Mouse (Mus musculus) neural tube, embryonic 15.5 days (tissue): ENCODE measurements around the gene Gfi1. TPM values are rescaled to one million over a fixed set of nuclear protein-coding genes. Genes with fewer than 3 reads are reported as not detected.
A peak's percentile ranks its signal among the peaks of the same experiment; 100 is the strongest.

ENCODE experiments used
- ATAC-seq: fragments of 200-750 bp; cut with Nextera tagmentation; 2 replicates; pipeline ENCODE4 v1.8.0; 2017; ENCODE audit warnings: mild to moderate bottlenecking, moderate TSS enrichment, moderate library complexity; ENCODE audit not compliant: low FRiP score
- H3K27ac ChIP-seq: fragments of 300-500 bp; sonication (generic); replicated peaks from 2 replicates; pipeline ENCODE4 v1.5.1; 2015; ENCODE audit warnings: mild to moderate bottlenecking, inconsistent platforms
- H3K27me3 ChIP-seq: fragments of 300-500 bp; sonication (generic); replicated peaks from 2 replicates; pipeline ENCODE4 v1.6.1; 2015; ENCODE audit warnings: inconsistent platforms
- H3K36me3 ChIP-seq: fragments of 300-500 bp; sonication (generic); 2 replicates; pipeline ENCODE4 v1.6.1; 2015; ENCODE audit warnings: inconsistent platforms
- H3K4me1 ChIP-seq: fragments of 300-500 bp; sonication (generic); 2 replicates; pipeline ENCODE4 v1.6.1; 2015; ENCODE audit warnings: inconsistent platforms
- H3K4me2 ChIP-seq: fragments of 300-500 bp; sonication (generic); 2 replicates; pipeline ENCODE4 v1.6.1; 2015; ENCODE audit warnings: inconsistent platforms, mild to moderate bottlenecking, moderate library complexity
- H3K4me3 ChIP-seq: fragments of 300-500 bp; sonication (generic); replicated peaks from 2 replicates; pipeline ENCODE4 v1.5.1; 2015; ENCODE audit warnings: mild to moderate bottlenecking, inconsistent platforms
- H3K9ac ChIP-seq: fragments of 300-500 bp; sonication (generic); replicated peaks from 2 replicates; pipeline ENCODE4 v1.6.1; 2015; ENCODE audit warnings: mild to moderate bottlenecking, inconsistent platforms
- H3K9me3 ChIP-seq: fragments of 300-500 bp; sonication (generic); replicated peaks from 2 replicates; pipeline ENCODE4 v1.6.1; 2016; ENCODE audit warnings: inconsistent platforms
- WGBS: fragments of 180-500 bp; shearing (Covaris S2); methylation state at CpG from one replicate; pipeline ENCODE4 v1.1.7; 2015; ENCODE audit warnings: mixed read lengths; 5-methylcytosine and 5-hydroxymethylcytosine counted together
- polyA plus RNA-seq: library from polyadenylated mRNA; unstranded; fragments of >200 nt; fragmentation: Nextera tagmentation; extraction: Ambion mirVana; gene quantifications from 2 replicates; pipeline ENCODE4 v1.2.1, GENCODE M21; 2015

Gfi1 gene
- polyA plus RNA-seq, 1 experiment from 2014 or later, result not detected

GRCm38 (mm10) chr5:107738296-107738695 lies 12.5 kb upstream of the Gfi1 start:
- peaks cover 1% of the 10 kb centered on the region; the same call in 1 of the 2 replicates for H3K27me3 ChIP-seq
- H3K9ac ChIP-seq, result no peak overlapping the region
- no peaks in the 10 kb centered on the region for H3K4me1 ChIP-seq
- ATAC-seq, result no peak
- H3K4me2 ChIP-seq, result no peak overlapping the region
- no peak overlapping the region for H3K4me3 ChIP-seq
- 85% methylated on average over 3 of the region's 3 CpGs for WGBS
- H3K36me3 ChIP-seq, result no peaks in the 10 kb centered on the region
- no peak overlapping the region for H3K27ac ChIP-seq
- no peaks in the 10 kb centered on the region for H3K9me3 ChIP-seq

GRCm38 (mm10) chr5:107736171-107736570 lies 10.3 kb upstream of the Gfi1 start:
- Histone ChIP-seq H3K27ac (no peak overlapping the region), H3K4me1 (no peaks in the 10 kb centered on the region), H3K4me2 (no peak overlapping the region), H3K27me3 (peaks cover 19% of the 10 kb centered on the region), H3K9ac (no peak overlapping the region), H3K36me3 (no peaks in the 10 kb centered on the region), H3K9me3 (no peaks in the 10 kb centered on the region), H3K4me3 (no peak overlapping the region)
- WGBS, result 85% methylated on average over 5 of the region's 5 CpGs
- no peak for ATAC-seq

- ATAC-seq, result no peak
- Histone ChIP-seq H3K4me1 (peaks cover under 1% of the 10 kb centered on the region), H3K27me3 (peaks cover 55% of the 10 kb centered on the region), H3K9ac (no peak overlapping the region), H3K4me3 (no peak overlapping the region), H3K4me2 (no peak overlapping the region), H3K27ac (no peak overlapping the region), H3K9me3 (no peaks in the 10 kb centered on the region), H3K36me3 (no peaks in the 10 kb centered on the region)
- WGBS, result 28% methylated on average over 2 of the region's 2 CpGs
Observed at GRCm38 (mm10) chr5:107731844-107732243, 6.0 kb upstream of the Gfi1 start.

- ATAC-seq, result no peak
- no peak overlapping the region for H3K27ac ChIP-seq
- H3K9me3 ChIP-seq, result no peaks in the 10 kb centered on the region
- H3K4me1 ChIP-seq, result peaks cover 5% of the 10 kb centered on the region
- peaks cover 59% of the 10 kb centered on the region for H3K27me3 ChIP-seq
- H3K4me2 ChIP-seq, result no peak overlapping the region
- no peak overlapping the region for H3K4me3 ChIP-seq
- no peak overlapping the region for H3K9ac ChIP-seq
- no peaks in the 10 kb centered on the region for H3K36me3 ChIP-seq
- WGBS, result 56% methylated on average over 3 of the region's 3 CpGs
Observed at GRCm38 (mm10) chr5:107731408-107731807, 5.6 kb upstream of the Gfi1 start.

- H3K9ac ChIP-seq, result no peak overlapping the region
- peak overlapping the region; percentile 15; the same call in 1 of the 2 replicates for H3K4me3 ChIP-seq
- peaks cover 90% of the 10 kb centered on the region for H3K27me3 ChIP-seq
- peak overlapping the region; percentile 47 for H3K4me2 ChIP-seq
- ATAC-seq, result no peak
- H3K4me1 ChIP-seq, result peaks cover 40% of the 10 kb centered on the region
- H3K36me3 ChIP-seq, result no peaks in the 10 kb centered on the region
- 12% methylated on average over 12 of the region's 12 CpGs for WGBS
- no peaks in the 10 kb centered on the region for H3K9me3 ChIP-seq
- no peak overlapping the region for H3K27ac ChIP-seq
Observed at GRCm38 (mm10) chr5:107727007-107727402, 1.2 kb upstream of the Gfi1 start.

- Histone ChIP-seq H3K36me3 (no peaks in the 10 kb centered on the region), H3K9me3 (no peaks in the 10 kb centered on the region), H3K27me3 (peaks cover 90% of the 10 kb centered on the region), H3K27ac (no peak overlapping the region), H3K4me2 (peak overlapping the region; percentile 47), H3K9ac (no peak overlapping the region), H3K4me1 (peaks cover 44% of the 10 kb centered on the region), H3K4me3 (peak overlapping the region; percentile 15)
- WGBS, result under 1% methylated on average over 57 of the region's 57 CpGs
- ATAC-seq, result no peak
Observed at GRCm38 (mm10) chr5:107726281-107727006, 608 bp upstream of the Gfi1 start.

GRCm38 (mm10) chr5:107724661-107725434 lies 988 bp downstream of the Gfi1 start:
- peaks cover 52% of the 10 kb centered on the region for H3K4me1 ChIP-seq
- ATAC-seq, result no peak
- no peaks in the 10 kb centered on the region for H3K36me3 ChIP-seq
- no peak overlapping the region for H3K9ac ChIP-seq
- peak overlapping the region; percentile 9 for H3K4me3 ChIP-seq
- no peaks in the 10 kb centered on the region for H3K9me3 ChIP-seq
- no peak overlapping the region for H3K27ac ChIP-seq
- peaks cover 91% of the 10 kb centered on the region for H3K27me3 ChIP-seq
- WGBS, result under 1% methylated on average over 52 of the region's 52 CpGs
- peak overlapping the region; percentile 47 for H3K4me2 ChIP-seq

- no peak overlapping the region for H3K27ac ChIP-seq
- H3K4me3 ChIP-seq, result peak overlapping the region; percentile 15
- H3K4me2 ChIP-seq, result peak overlapping the region; percentile 27
- ATAC-seq, result no peak
- peaks cover 52% of the 10 kb centered on the region for H3K4me1 ChIP-seq
- peaks cover 95% of the 10 kb centered on the region for H3K27me3 ChIP-seq
- H3K36me3 ChIP-seq, result no peaks in the 10 kb centered on the region
- under 1% methylated on average over 49 of the region's 49 CpGs for WGBS
- no peak overlapping the region for H3K9ac ChIP-seq
- H3K9me3 ChIP-seq, result no peaks in the 10 kb centered on the region
Observed at GRCm38 (mm10) chr5:107723541-107724511, 2.0 kb downstream of the Gfi1 start.

- 1% methylated on average over 34 of the region's 34 CpGs for WGBS
- no peak overlapping the region for H3K27ac ChIP-seq
- H3K4me3 ChIP-seq, result peak overlapping the region; percentile 15
- no peak overlapping the region for H3K9ac ChIP-seq
- no peaks in the 10 kb centered on the region for H3K36me3 ChIP-seq
- no peaks in the 10 kb centered on the region for H3K9me3 ChIP-seq
- ATAC-seq, result no peak
- H3K27me3 ChIP-seq, result peaks cover 93% of the 10 kb centered on the region
- H3K4me2 ChIP-seq, result peak overlapping the region; percentile 27
- peaks cover 52% of the 10 kb centered on the region for H3K4me1 ChIP-seq
Observed at GRCm38 (mm10) chr5:107722661-107723532, 2.9 kb downstream of the Gfi1 start.

- H3K9ac ChIP-seq, result no peak overlapping the region; the same call in 1 of the 2 replicates
- no peak overlapping the region for H3K27ac ChIP-seq
- H3K4me2 ChIP-seq, result peak overlapping the region; percentile 64
- peak overlapping the region; percentile 35 for H3K4me3 ChIP-seq
- peak; percentile 26; the same call in 1 of the 2 replicates for ATAC-seq
- peaks cover 96% of the 10 kb centered on the region for H3K27me3 ChIP-seq
- H3K36me3 ChIP-seq, result no peaks in the 10 kb centered on the region
- WGBS, result under 1% methylated on average over 33 of the region's 33 CpGs
- no peaks in the 10 kb centered on the region for H3K9me3 ChIP-seq
- H3K4me1 ChIP-seq, result peaks cover 49% of the 10 kb centered on the region
Observed at GRCm38 (mm10) chr5:107721638-107722011, 4.2 kb downstream of the Gfi1 start.
